Mouse (Mus musculus) embryonic fibroblast, embryonic 13.5 days (primary cell): ENCODE results near the gene Ier2.

Source experiments
- CTCF ChIP-seq: IDR thresholded peaks from 2 replicates; pipeline ENCODE4 v1.5.1; 2011; ENCODE audit warnings: mild to moderate bottlenecking, control low read depth, low read length, moderate library complexity, borderline replicate concordance; ENCODE audit not compliant: insufficient read depth
- POLR2A ChIP-seq: IDR thresholded peaks from 2 replicates; pipeline ENCODE4 v1.6.1; 2011; ENCODE audit warnings: low read depth, mild to moderate bottlenecking, control low read depth, low read length, moderate library complexity

DNA sequence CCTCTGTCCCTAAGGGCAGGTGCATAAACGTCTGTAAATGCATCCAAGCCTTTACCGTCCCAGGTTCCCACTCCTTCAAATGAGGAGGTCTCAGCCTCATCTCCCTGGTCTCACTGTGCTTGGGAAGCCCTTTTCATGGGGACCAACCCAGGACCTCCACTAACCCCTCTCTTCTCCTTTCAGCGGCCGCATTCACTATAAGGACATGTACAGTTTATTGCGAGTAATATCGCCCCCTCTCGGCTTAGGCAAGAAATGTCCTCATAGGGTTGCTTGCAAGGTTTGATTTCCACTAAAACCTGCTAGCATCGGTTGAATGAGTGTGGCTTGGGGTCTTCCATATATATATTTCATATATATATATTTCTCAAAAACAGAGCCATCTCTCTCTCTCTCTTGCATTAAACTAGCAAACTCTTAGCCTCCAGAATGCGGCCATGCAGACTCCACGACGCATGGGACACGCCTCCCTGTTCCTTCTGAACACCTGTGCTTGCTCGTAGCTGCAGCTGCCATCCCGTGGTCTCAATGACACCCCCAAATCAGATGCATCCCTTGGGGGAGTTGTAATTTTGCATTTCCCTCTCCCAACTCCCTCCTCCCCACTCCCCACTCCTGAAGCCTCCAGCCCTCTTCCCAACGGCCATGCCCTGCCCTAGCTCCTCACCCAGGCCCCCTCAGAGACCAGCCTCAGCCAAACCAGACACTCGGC, 48.0 kb downstream of the Ier2 start:
- no peak for TF ChIP-seq POLR2A
- no peak for TF ChIP-seq CTCF
